Mouse (Mus musculus) T-cell, adult 2 months (primary cell): ENCODE data around the gene Cypt3.

Source experiments
- DNase-seq: peaks from one replicate; pipeline ENCODE4 v3.0.0; 2022; ENCODE audit warnings: low spot score

Gene Cypt3

DNA sequence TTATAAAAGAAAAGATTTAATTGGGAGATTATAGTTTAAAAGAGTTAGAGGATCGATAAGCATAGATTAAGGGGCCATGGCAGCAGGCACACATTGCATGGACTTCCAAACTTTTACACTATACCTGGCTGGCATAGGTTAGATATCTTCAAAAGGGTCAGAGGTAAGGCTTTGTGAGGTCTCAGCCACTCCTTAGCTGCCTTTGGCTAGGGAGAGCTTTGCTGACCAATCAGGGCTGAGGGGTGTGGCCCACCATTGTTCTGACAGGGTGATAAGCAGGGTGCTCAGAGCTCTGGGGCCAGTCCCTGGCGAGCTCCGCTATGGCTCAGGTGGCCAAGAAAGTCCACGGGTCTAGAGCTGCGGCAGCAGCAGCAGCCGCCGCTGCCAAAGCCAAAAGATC is at the start of gene Cypt3:
TSS of gene Cypt3 (plus strand) at position 301 of the 400 bp plus-strand sequence.
- no peak for DNase-seq

GRCm38 (mm10) chrX:153515491-153515890 is 42.9 kb upstream of the Cypt3 start:
- no peak for DNase-seq

GRCm38 (mm10) chrX:153528399-153528798 is 30.0 kb upstream of the Cypt3 start:
- no peak for DNase-seq

GRCm38 (mm10) chrX:153556634-153557033 is 1.8 kb upstream of the Cypt3 start:
- no peak for DNase-seq

GRCm38 (mm10) chrX:153564650-153565049 is 6.3 kb downstream of the Cypt3 start:
- DNase-seq, result no peak

GRCm38 (mm10) chrX:153599583-153599982 is 41.2 kb downstream of the Cypt3 start:
- no peak for DNase-seq
